Mouse (Mus musculus) embryo, embryonic 11.5 days (tissue): ENCODE measurements around the gene Rbm28.

Source experiments
- DNase-seq: peaks from one replicate; pipeline ENCODE4 v3.0.0-alpha.2; 2012; ENCODE audit warnings: low read depth, low spot score

Rbm28 gene

DNA sequence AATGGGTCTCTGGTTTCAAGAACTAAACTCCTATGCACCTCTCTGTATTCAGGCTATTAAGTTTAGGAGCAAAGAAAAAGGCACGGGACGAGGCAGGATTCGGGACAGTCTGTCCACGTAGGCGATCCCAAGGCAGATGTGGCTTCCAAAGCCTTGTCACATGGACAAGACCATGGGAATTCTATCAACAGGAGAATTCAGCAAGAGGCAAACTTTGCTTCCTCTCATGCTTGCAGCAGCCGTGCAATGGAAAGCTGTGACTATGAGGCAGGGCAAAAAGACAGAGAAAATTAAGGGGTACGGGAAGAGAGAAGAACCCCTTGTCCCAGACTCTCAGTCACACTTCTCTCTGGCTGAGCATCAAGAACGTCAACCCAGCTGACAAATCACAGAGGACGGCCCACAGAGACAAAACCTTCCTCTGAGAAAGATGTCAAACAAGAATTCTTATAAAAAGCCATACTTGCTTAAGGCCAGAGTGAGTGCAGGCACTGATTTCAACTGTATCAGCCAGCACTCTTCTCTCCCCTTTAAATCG, 82.9 kb downstream of the Rbm28 start:
- DNase-seq = no peak

DNA sequence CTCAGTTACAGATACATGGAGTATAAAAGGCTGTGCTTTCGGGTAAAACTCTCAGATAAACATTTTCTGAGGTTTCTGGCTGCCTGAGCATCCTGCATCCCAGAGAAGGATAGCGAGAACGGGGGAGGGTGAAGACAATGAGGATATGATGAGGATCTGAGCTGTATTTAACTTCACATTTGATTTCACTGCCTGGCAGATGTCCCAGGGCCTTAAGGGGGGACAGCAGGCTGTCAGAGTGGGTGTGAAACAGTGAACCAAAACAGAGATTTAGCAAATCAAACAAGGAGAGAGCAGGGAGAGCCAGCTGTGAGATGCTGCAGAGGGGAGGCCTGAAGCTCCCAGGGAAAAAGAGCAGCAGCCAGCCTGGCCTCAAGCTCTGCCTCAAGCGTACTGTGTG, 85.5 kb downstream of the Rbm28 start:
- no peak for DNase-seq

GRCm38 (mm10) chr6:29074133-29074469, 90.7 kb downstream of the Rbm28 start:
- no peak for DNase-seq
